Mouse (Mus musculus) MEL (cell line): ENCODE data around the gene Ypel3.

Experiments used
- CTCF ChIP-seq, 3 experiments: IDR thresholded peaks in 2 of 3; conservative IDR thresholded peaks in 1 of 3; 2 replicates each; pipeline ENCODE4 v1.5.1; 2011 to 2012; ENCODE audit warnings: low read length in 3 of 3, low read depth in 2 of 3, mild to moderate bottlenecking in 2 of 3, improper control_type of control experiment in 1 of 3, inconsistent platforms in 1 of 3, mixed read lengths in 1 of 3, moderate library complexity in 1 of 3; ENCODE audit not compliant: control insufficient read depth in 1 of 3, insufficient read depth in 1 of 3, poor library complexity in 1 of 3, severe bottlenecking in 1 of 3
- GABPA ChIP-seq: IDR thresholded peaks from 2 replicates; pipeline ENCODE4 v1.6.1; 2012; ENCODE audit warnings: low read depth, mild to moderate bottlenecking, inconsistent platforms, low read length, improper control_type of control experiment, moderate library complexity
- MXI1 ChIP-seq: IDR thresholded peaks from 2 replicates; pipeline ENCODE4 v1.6.1; 2011; ENCODE audit warnings: mild to moderate bottlenecking, low read depth, low read length, improper control_type of control experiment
- POLR2A ChIP-seq, 2 experiments: IDR thresholded peaks; 2 replicates each; pipeline ENCODE4 v1.6.1; 2011 to 2012; ENCODE audit warnings: low read length in 2 of 2, mild to moderate bottlenecking in 2 of 2, control low read depth in 1 of 2, improper control_type of control experiment in 1 of 2, low read depth in 1 of 2, moderate library complexity in 1 of 2; ENCODE audit not compliant: control insufficient read depth in 1 of 2, insufficient read depth in 1 of 2, poor library complexity in 1 of 2
- ZNF384 ChIP-seq: IDR thresholded peaks from 2 replicates; pipeline ENCODE4 v1.6.1; 2012; ENCODE audit warnings: low read depth, mild to moderate bottlenecking, inconsistent platforms, low read length, improper control_type of control experiment

DNA sequence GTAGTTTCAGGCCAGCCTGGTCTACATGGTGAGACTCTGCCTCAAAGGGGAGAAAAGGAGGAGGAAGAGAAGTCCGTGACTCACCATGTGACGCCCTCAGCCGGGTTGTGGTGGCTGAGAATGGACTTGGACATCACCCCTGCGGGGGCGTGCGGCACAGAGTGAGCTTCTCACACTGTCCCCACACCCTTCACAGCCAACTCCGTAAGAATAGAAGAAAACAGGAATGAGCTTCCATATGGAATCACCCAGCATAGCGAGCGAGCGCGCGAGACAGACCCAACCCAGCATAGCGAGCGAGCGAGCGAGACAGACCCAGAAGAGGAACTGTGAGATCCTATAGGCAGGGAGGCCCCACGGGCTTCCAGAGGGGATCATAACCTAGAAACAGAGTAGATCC is 37.2 kb upstream of the Ypel3 start:
- TF ChIP-seq GABPA (no peak), CTCF (IDR thresholded peaks at IDR 0.05 in 2 of 3, conservative IDR thresholded peaks at IDR 0.05 in 1 of 3; ENCODE audit: control insufficient read depth in 1 of 3, insufficient read depth in 1 of 3, low read depth in 2 of 3, low read length in 3 of 3, poor library complexity in 1 of 3, severe bottlenecking in 1 of 3) (no peak), POLR2A (IDR thresholded peaks at IDR 0.05; ENCODE audit: control insufficient read depth in 1 of 2, insufficient read depth in 1 of 2, low read depth in 1 of 2, low read length in 2 of 2, poor library complexity in 1 of 2) (no peak), MXI1 (no peak), ZNF384 (no peak)
